Mouse (Mus musculus) thymus, postnatal 10 days (tissue): Measurements from ENCODE around the gene Gm11567.
"Not testable (repeated sequence)": the region's sequence is repeated elsewhere in the genome, so short reads cannot be mapped to it uniquely, and the experiment has no call there.

Experiments used
- DNase-seq, 2 experiments: peaks; one replicate each; pipeline ENCODE4 v3.0.0; 2021; ENCODE audit warnings: low spot score in 2 of 2

Gm11567 gene

GRCm38 (mm10) chr11:99878887-99879286, at the start of gene Gm11567:
Gene Gm11567 (plus strand): TSS chr11:99879187.
- not testable (repeated sequence) for DNase-seq

GRCm38 (mm10) chr11:99837966-99838365, 41.0 kb upstream of the Gm11567 start, which contains the start of gene 2300003K06Rik:
Gene 2300003K06Rik (minus strand): TSS chr11:99838066.
- DNase-seq, result no peak

- DNase-seq, result no peak
Observed at GRCm38 (mm10) chr11:99842185-99842584, 36.8 kb upstream of the Gm11567 start.

GRCm38 (mm10) chr11:99846746-99847145, 32.2 kb upstream of the Gm11567 start:
- DNase-seq, result no peak

GRCm38 (mm10) chr11:99851508-99851907, 27.5 kb upstream of the Gm11567 start, which contains the start of gene Krtap4-16:
Gene Krtap4-16 (minus strand): TSS chr11:99851608.
- no peak for DNase-seq

GRCm38 (mm10) chr11:99854121-99854520, 24.9 kb upstream of the Gm11567 start:
- no peak for DNase-seq

GRCm38 (mm10) chr11:99857617-99858016, 21.4 kb upstream of the Gm11567 start, which contains the start of gene Gm11568:
Gene Gm11568 (plus strand): TSS chr11:99857917.
- no peak for DNase-seq

- DNase-seq, result no peak
Observed at GRCm38 (mm10) chr11:99858761-99859160, 20.2 kb upstream of the Gm11567 start.

- not testable (repeated sequence) for DNase-seq
Observed at GRCm38 (mm10) chr11:99864176-99864575, 14.8 kb upstream of the Gm11567 start, which contains the start of gene Gm11559. Gene Gm11559 (plus strand): TSS chr11:99864476.

GRCm38 (mm10) chr11:99873089-99873488, 5.9 kb upstream of the Gm11567 start, which contains the start of gene Krtap9-1:
Gene Krtap9-1 (plus strand): TSS chr11:99873389.
- DNase-seq, result not testable (repeated sequence)

GRCm38 (mm10) chr11:99907620-99908019, 28.6 kb downstream of the Gm11567 start, which contains the start of gene Krtap31-1:
Gene Krtap31-1 (plus strand): TSS chr11:99907920.
- no peak for DNase-seq

GRCm38 (mm10) chr11:99914451-99914850, 35.5 kb downstream of the Gm11567 start, which contains the start of gene Gm11565:
Gene Gm11565 (plus strand): TSS chr11:99914751.
- DNase-seq, result no peak
